Mouse (Mus musculus) hematopoietic stem cell, adult 5-6 weeks (primary cell): ENCODE data around the gene Ptges. TPM values are rescaled to one million over a fixed set of nuclear protein-coding genes. Genes with fewer than 3 reads are reported as not detected.
"Not testable (repeated sequence)": the region's sequence is repeated elsewhere in the genome, so short reads cannot be mapped to it uniquely, and the experiment has no call there.

Source experiments
- ATAC-seq, 2 experiments: fragments of 125-278 bp in 1 of 2; replicated peaks in 1 of 2; 2 replicates each; pipeline ENCODE4 v1.8.0; 2016 to 2017; ENCODE audit warnings: inconsistent platforms in 2 of 2, mild to moderate bottlenecking in 2 of 2, moderate number of reproducible peaks in 2 of 2, low read depth in 1 of 2, moderate TSS enrichment in 1 of 2; ENCODE audit not compliant: low FRiP score in 2 of 2, poor library complexity in 2 of 2, severe bottlenecking in 2 of 2, insufficient read depth in 1 of 2, low TSS enrichment in 1 of 2
- total RNA-seq: library from RNA; stranded (forward); fragments of 172-1452, 232-1000 nt; gene quantifications from 2 replicates; pipeline ENCODE4 v1.2.3, GENCODE M21; 2017

Gene Ptges
- total RNA-seq: 0.25 and 0.63 TPM in 2 replicates

DNA sequence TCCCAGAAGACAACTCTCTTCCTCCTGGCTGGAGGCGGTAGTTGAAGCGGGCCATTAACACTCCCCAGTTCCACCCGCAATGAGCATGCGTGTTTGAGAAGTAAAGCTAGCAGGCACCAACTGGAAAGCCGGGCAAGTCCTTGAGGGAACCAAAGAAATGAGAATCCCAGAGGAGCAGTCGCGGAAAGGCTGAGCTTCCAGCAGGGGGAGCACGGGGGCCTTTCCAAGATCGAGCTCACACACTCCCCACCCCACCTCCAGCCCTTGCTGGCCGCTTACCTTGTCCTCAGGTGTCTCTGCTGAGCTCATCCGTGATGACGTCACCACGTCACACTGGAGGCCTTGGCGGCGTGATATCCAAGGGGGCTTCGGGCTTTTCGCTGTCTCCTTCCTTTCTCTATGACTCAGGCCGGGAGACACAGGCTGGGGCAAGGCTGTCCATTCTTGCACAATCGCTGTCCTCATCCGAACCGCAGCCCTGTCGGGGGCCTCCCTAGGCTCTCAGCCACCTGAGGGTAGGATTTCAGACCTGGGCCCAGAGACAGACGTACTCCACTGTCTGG is at the start of gene Ptges:
Gene Ptges, minus strand, starts transcription at position 381 of the 563 bp plus-strand sequence.
- ATAC-seq: peak; percentile 14 to 41; a peak in 3 of 4 replicates

DNA sequence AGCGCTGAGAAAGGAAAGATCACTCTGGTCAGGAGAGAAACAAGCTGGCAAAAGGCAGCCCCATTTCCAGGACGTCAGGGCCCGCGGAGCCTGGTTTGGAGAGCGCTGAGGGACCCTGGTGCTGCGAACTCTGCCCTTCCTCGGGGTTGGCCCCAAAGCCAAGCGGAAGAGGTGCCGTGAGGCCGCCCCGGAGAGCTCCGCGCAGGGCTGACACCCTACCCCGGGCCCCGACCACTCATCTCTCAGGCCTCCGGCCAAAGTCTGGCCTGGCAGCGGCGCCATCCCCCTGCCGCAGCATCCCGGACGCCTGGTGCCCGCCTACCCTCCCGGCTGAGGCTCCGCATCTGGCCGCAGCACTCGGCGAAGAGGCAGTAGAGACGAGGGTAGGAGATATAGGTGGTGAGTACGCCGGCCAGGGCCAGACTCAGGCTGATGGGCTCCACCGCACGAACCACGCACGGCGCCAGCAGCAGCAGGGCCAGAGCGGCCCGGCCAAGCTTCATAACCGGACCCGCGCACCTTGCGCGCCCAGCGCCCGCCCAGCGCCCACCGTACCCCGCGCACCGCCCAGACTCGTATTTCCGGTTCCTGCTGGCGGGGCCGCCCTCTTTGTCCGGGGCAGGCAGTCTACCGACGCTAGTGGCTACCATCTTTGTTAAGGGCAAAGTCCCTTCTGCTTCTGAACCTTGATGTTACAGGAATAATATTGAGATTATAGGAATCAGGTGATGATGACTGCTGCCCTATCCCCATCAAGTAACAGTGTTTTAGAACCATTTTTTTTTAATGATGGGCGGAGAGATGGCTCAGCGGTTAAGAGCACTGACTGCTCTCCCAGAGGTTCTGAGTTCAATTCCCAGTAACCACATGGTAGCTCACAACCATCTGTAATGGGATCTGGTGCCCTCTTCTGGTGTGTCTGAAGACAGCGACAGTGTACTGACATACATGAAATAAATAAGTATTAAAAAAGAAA is 38.0 kb upstream of the Ptges start, which contains the start of gene Tor1a:
Gene Tor1a, minus strand, starts transcription at position 582 of the 976 bp plus-strand sequence.
- ATAC-seq: peak; percentile 79 to 82

DNA sequence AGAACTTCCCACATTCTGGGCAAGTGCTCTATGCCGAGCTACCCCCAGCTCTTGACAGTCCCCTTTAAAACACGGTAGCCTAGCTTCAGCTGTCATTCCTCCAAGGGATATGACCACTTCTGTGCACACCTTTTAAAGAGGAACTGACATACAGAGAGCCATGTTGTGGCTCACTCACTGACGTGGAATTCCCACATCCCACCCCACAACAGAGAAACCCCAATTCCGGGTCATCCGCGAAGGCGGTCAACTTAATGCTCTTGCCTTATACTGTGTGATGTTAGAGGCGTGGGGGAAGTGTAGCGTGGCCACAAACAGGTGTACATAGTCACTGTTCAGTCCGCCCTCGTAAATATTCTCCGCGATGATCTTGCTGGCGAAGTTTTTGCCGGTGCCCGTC is 37.2 kb upstream of the Ptges start:
- peak; percentile 39 to 51 for ATAC-seq

DNA sequence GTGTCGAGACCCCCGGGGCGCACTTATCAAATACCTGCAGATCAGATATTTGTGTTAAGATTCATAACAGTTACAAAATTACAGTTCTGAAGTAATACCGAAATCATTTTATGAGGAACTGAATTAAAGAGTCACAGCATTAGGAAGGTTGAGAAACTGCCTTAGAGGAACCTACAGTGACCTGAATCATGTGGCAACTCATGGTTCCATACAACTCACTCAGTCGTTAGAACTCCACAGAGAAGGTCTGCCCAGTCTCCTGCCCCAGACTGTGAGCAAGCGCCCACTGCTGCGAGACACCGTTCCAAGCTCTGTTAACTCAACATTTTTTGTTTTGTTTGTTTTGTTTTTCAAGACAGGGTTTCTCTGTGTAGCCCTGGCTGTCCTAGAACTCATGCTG is 36.0 kb upstream of the Ptges start:
- peak in 1 of 2 experiments; percentile 56; a peak in 1 of 4 replicates for ATAC-seq

DNA sequence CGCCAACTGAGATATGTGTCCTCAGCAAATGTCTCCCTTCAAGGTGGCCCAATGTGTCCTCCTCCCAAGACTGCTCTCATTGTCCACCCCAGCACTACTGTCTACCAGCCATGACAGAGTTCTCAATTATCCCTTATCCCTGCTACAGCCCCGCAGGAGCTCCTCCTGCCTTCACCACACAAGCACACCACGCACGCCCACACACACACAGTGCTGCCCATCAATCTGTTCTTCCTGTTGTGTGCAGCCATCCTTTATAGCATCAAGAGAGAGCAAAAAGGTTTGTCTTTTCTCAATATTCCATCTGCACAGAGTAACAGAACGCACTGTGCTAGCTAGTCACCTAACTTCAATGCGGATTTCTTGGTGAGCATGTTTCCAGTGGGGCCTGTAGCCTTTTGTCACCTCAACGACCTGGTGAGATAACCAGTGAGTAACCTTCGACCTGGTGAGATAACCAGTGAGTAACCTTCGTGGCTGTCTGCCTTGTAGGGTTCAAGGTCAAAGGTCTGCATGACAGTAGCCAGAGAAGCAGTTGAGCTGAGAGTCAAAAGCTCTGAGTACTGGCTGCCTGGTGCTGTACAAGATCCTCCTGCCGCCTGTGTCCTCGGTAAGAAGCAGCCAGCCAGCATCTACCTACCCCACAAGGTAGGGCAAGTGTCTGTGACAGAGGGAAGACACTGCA is 33.0 kb upstream of the Ptges start:
- ATAC-seq: no peak

DNA sequence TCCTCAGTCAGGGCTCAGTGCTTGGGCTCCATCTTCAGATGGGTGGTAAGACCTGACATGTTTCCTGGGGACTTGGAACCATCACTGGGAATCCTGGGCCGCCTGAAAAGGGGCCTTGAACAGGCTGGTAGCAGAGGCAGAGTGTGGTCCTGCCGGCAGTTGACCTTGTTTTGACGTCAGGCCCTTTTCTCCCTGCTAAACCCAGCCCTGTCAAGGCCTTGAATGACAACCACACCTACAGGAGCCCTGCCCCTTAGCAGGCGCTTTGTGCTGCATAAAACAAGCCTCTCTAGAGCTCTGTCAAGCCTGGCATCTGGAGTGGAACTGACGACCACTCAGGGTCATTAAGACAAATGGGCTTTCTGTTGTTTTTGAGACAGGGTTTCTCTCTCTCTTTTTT is 30.2 kb upstream of the Ptges start:
- ATAC-seq: no peak

DNA sequence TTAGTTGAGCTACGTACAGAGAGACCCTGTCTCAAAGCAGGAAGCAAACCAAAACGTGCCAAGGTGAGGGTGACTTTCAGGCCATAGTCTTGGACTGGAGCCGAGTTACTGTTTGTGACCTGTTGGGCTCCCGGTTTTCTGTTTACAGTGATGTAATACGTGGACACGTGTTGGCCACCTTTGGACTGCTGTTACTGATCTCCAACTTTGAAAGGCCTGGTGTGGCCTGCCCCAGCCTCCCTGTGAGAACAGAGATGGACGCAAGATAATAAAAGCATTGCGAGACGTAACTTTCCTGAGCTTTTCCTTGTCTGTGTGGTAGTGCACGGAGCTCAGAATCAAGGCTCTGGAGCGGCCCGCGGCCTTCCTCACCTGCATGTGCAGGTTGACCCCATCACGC is 29.1 kb upstream of the Ptges start:
- ATAC-seq: no peak

DNA sequence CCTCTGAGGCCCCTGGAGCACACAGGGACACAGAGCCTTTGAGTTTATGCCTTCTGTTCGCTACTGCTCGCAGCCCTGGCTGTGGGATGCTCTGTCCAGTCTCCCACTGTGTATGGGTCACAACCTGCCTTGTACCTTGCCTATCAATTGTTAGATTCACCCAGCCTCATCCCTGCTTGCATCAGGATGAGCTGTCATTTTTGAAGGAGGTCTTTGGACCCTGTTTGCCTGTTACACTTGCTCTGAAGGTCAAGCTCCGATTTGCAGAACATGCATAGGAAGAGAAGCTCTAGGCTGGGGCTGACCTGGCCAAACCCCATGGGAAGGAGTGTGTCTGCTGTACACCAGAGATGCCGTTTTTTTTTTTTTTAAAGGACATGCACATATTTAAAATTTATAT is 27.8 kb upstream of the Ptges start:
- ATAC-seq: no peak

DNA sequence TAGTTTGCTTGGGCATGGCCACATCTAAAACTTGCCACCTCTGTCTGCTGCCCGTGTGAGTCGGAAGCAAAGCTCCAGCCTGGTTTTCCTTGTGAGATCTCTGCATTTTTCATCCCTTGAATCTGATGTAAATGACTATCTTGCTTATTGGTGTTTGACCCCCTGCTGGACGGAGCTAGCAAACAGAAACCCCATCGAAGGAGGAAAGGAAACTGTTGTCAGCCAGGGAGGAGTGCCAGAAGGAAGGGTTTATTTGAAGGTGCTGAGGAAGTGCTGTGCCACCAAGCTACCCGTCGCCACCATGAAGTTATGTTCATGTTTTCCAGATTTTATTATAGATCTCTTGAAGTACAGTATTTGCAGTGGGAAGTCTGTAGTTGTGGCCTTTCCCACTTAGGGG is 25.1 kb upstream of the Ptges start:
- ATAC-seq: peak; percentile 13 to 28; a peak in 1 of 4 replicates

DNA sequence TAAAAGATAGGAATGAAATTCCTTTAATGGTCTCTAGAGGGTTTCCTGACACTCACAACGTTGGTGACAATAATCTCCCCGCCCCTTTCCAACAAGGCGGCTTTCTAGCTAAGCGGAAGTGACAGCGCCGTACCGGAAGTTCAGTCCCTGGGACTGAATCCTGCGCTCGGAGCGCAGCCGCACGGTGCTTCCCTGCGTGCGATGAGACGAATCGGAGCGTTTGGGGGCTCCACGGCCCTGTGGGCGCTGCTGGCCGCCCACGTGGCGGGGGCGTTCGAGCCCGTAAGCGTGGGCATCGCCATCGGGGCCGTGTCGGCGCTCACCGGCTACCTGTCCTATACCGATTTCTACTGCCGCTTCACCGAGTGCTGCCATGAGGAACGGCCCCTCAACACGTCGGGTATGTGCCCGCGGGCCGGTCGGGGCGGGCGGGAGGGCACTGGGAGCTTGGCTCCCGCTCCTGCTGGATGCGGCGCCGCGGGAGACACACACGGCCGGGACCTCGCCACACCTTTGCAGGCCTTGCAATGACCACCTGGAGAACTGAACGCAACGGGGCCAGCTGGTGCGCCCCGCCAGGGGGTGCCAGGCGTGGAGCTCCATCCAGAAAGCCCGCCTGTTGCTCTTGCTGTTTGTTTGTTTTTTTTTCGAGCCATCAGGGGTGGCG is 23.3 kb upstream of the Ptges start, which contains the start of gene Tor1b:
Gene Tor1b, plus strand, starts transcription at position 136 of the 667 bp plus-strand sequence.
- peak; percentile 87 to 92 for ATAC-seq

DNA sequence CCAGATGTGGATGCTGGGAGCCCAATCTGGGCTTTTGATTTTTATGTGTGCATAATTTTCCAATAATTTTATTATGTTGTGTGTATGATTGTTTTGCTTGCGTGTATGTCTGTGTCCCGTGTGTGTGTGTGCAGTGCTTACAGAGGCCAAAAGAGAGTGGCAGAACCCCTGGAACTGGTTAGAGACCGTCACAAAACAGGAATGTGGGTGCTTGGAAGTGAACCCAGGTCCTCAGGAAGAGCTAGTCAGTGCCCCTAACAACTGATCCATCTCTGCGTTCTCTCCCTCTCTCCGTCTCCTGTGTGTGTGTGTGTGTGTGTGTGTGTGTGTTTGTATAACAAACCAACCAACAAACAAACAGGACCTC is 22.8 kb upstream of the Ptges start:
- no peak for ATAC-seq

DNA sequence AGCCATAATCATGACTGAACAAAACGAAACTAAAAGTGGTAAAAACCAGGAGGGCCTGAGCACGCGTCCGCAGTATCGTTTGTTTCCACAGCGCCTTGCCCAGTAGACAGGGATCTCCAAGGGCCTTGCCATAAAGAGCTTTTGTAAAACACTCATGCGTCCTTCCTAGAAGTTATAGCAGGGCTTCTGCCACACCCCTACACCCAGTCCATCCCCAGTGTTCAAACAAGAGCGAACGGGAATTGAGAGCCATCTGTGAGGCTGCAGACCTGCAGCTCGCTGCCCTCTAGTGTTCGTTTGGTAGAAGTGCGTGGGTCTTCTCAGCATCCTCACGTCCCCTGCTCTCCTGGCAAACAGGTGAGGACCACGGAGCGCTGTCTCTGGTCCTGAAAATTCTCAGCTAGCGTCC is 12.9 kb upstream of the Ptges start:
- peak; percentile 93 to 97 for ATAC-seq

DNA sequence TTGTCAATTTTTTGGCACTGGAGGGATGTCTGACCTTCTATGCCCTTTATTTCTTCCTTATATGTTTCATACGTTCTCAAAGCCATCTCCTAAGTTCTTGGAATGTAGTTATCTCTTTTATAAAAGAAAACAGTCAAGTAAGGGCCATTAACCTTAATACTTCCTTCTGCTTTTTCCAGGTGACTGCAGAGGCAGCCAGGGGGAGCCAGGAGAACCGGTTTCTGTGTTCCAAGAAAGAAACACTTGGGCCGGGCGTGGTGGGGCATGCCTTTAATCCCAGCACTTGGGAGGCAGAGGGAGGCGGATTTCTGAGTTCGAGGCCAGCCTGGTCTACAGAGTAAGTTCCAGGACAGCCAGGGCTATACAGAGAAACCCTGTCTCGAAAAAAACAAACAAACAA is 12.5 kb upstream of the Ptges start:
- not testable (repeated sequence) for ATAC-seq

DNA sequence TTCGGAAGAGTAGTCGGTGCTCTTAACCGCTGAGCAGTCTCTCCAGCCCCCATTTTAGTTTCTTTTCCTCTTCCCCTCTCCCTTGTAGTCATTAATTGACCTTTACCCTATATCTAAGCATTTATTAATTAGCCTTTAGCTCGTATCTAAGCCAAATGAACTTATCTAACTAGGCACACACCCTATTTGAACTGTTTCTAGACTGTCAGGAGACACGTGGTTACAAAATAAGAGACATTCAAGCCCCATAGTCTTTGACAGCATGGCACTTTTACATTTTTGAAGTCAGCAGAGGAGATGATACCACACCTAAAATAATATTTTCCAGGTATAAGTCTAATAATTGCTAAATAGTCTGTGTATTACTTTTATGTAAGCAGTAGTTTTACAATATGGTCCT is 11.9 kb upstream of the Ptges start:
- no peak for ATAC-seq

DNA sequence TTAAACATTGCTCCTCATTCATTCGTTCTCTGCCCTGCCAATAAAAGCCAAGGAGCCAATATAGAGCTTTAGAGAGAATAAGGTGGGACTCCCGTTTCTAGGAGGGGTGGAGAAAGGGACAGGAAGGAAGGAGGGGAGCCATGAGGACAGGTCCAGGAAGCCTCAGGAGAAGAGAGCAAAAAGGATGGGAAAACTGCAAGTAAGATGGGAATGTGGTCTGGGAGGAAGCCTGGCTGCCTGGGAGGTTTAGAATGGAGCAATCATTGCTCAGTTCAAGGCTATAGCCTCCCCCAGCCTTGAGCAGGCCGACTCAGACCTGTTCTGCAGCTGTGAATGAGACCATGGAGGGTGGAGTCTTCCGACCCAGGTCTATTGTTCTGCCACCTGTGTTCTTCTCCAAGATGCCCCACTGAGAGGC is 8.9 kb upstream of the Ptges start:
- ATAC-seq: no peak

DNA sequence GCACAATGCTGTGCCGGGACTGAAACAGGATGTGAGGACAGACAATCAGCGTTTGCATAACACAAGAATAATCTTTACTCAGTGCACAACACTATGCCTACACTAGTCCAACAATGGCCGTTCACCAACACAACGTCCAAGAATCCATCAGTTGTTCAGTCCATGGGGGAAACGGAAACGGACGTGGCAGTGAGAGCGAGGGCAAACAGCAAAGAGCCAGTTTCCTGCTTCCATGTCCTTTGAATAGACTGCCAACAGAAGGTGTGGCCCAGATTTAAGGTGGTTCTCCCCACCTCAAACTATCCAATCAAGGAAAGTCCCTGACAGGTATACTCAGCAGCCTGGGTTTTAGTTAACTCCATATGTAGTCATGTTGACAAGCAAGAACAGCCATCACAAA is 8.1 kb upstream of the Ptges start:
- ATAC-seq: no peak

DNA sequence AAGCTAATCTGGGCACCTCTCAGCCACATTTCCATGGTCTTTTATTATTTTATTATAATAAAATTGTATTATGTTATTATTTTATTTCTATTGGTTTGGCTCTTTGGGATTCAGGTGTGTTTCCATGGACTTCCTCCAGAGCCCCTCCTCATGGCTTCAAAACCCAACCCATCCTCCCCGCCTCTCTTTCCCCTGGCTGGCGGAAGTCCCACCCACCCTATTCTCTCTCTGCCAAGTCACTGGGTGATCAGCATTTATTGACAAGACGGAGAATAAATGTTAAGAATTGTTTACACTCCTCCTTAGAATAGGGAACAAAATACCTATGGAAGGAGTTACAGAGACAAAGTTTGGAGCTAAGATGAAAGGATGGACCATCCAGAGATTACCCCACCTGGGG is 7.1 kb upstream of the Ptges start:
- no peak for ATAC-seq
